Mouse (Mus musculus): ENCODE data around the gene Sf1. TPM values are rescaled to one million over a fixed set of nuclear protein-coding genes. Genes with fewer than 3 reads are reported as not detected.

The Sf1 gene
- polyA plus RNA-seq, 1 experiment from 2014 or later: 86.9 TPM

DNA sequence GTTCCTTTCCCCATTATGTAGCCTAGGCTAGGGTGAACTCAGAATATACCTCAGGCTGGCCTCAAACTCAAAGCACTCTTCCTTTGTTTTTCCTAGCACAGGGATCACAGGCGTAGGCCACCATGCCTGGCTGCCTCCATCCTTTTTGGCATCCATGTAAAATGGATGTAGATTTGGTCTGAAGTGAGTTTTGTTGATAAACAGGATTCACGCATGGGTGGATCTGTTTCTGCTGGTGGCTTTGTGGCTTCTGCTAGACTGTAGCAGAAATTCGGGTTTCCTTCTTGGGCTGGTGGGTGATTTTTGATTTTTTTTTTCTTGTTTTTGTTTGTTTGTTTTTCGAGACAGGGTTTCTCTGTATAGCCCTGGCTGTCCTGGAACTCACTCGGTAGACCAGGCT lies 46.4 kb downstream of the Sf1 start:
- WGBS: 84% methylated on average over 5 of the region's 5 CpGs
- ATAC-seq (ENCODE audit: insufficient number of reproducible peaks, insufficient read depth, low FRiP score, low read depth): no peak
- no peak overlapping the region for H3K4me3 ChIP-seq (ENCODE audit: control insufficient read depth in 1 of 2, insufficient read depth in 1 of 2, low read depth in 1 of 2, low read length in 2 of 2)

DNA sequence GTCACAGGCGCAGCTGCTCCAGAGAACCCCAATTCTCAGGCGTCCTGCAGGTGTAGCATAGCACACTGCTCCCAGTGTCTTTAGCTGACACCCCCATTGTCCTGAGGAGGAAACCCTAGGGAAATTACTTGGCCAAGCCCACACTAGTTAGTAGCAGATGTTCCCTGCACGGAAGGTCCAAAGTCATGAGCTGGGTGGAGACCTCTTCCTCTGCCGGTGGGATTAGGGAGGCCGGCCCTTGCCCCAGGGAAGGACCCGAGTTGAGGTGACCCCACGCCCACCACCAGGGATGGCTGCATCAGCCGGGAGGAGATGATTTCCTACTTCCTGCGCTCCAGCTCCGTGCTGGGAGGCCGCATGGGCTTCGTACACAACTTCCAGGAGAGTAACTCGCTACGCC lies 49.3 kb downstream of the Sf1 start:
- WGBS: 54% methylated on average over 14 of the region's 14 CpGs
- Histone ChIP-seq H3K9me3 (ENCODE audit: control insufficient read depth, low read length) (no peaks in the 10 kb centered on the region), H3K4me2 (ENCODE audit: low read length) (no peak overlapping the region), H3K4me1 (ENCODE audit: control insufficient read depth in 2 of 2, insufficient read depth in 2 of 2, low read length in 2 of 2) (peaks cover 8 to 12% of the 10 kb centered on the region in 2 experiments; a peak in 3 of 4 replicates), H3K4me3 (ENCODE audit: control insufficient read depth in 1 of 2, insufficient read depth in 1 of 2, low read depth in 1 of 2, low read length in 2 of 2) (no peak overlapping the region), H3K9ac (ENCODE audit: low read length) (no peak overlapping the region), H3K27ac (replicated peaks in 1 of 2; ENCODE audit: control insufficient read depth in 1 of 2, insufficient read depth in 1 of 2, low read depth in 2 of 2, low read length in 2 of 2) (no peak overlapping the region), H3K27me3 (ENCODE audit: control insufficient read depth, insufficient read depth, low read length) (peaks cover 13% of the 10 kb centered on the region), H3K36me3 (ENCODE audit: control insufficient read depth, insufficient read depth, low read length) (no peaks in the 10 kb centered on the region)
- ATAC-seq (ENCODE audit: insufficient number of reproducible peaks, insufficient read depth, low FRiP score, low read depth): no peak

More for the DNA sequence above, 46.4 kb downstream of the Sf1 start:
- Histone ChIP-seq H3K36me3 (ENCODE audit: control insufficient read depth, insufficient read depth, low read length) (no peaks in the 10 kb centered on the region), H3K27ac (replicated peaks in 1 of 2; ENCODE audit: control insufficient read depth in 1 of 2, insufficient read depth in 1 of 2, low read depth in 2 of 2, low read length in 2 of 2) (no peak overlapping the region), H3K9me3 (ENCODE audit: control insufficient read depth, low read length) (no peaks in the 10 kb centered on the region), H3K4me2 (ENCODE audit: low read length) (no peak overlapping the region), H3K9ac (ENCODE audit: low read length) (no peak overlapping the region), H3K27me3 (ENCODE audit: control insufficient read depth, insufficient read depth, low read length) (no peaks in the 10 kb centered on the region), H3K4me1 (ENCODE audit: control insufficient read depth in 2 of 2, insufficient read depth in 2 of 2, low read length in 2 of 2) (peaks cover 0 to 3% of the 10 kb centered on the region in 2 experiments; a peak in 1 of 4 replicates)

DNA sequence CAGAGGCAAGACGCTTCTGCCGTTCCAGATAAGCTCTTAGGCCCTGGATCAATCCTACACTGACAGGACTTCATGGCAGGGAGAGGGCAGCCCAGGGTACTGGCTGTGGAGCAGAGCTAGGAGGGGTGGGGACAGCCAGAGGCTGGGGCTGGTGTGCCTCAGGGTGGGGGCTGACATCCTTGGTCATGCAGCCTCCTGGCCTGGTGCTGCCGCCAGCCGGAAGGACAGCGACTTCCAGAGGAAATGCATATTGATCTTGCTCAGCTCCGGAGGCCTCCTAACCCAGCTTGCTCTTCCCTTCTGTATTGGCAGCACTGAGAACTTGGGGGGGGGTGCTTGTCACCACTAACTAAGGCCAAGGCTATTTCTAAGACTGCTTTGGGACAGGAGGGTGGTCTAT lies 52.0 kb downstream of the Sf1 start:
- H3K4me2 ChIP-seq (ENCODE audit: low read length): no peak overlapping the region
- no peak overlapping the region for H3K4me3 ChIP-seq (ENCODE audit: control insufficient read depth in 1 of 2, insufficient read depth in 1 of 2, low read depth in 1 of 2, low read length in 2 of 2)
- H3K9me3 ChIP-seq (ENCODE audit: control insufficient read depth, low read length): no peaks in the 10 kb centered on the region
- H3K9ac ChIP-seq (ENCODE audit: low read length): no peak overlapping the region
- WGBS: 26% methylated on average over 6 of the region's 6 CpGs
- peaks cover 8 to 18% of the 10 kb centered on the region in 2 experiments; a peak in 3 of 4 replicates for H3K4me1 ChIP-seq (ENCODE audit: control insufficient read depth in 2 of 2, insufficient read depth in 2 of 2, low read length in 2 of 2)
- peaks cover 40% of the 10 kb centered on the region for H3K27me3 ChIP-seq (ENCODE audit: control insufficient read depth, insufficient read depth, low read length)
- H3K36me3 ChIP-seq (ENCODE audit: control insufficient read depth, insufficient read depth, low read length): no peaks in the 10 kb centered on the region
- no peak for ATAC-seq (ENCODE audit: insufficient number of reproducible peaks, insufficient read depth, low FRiP score, low read depth)
- no peak overlapping the region for H3K27ac ChIP-seq (replicated peaks in 1 of 2; ENCODE audit: control insufficient read depth in 1 of 2, insufficient read depth in 1 of 2, low read depth in 2 of 2, low read length in 2 of 2)

DNA sequence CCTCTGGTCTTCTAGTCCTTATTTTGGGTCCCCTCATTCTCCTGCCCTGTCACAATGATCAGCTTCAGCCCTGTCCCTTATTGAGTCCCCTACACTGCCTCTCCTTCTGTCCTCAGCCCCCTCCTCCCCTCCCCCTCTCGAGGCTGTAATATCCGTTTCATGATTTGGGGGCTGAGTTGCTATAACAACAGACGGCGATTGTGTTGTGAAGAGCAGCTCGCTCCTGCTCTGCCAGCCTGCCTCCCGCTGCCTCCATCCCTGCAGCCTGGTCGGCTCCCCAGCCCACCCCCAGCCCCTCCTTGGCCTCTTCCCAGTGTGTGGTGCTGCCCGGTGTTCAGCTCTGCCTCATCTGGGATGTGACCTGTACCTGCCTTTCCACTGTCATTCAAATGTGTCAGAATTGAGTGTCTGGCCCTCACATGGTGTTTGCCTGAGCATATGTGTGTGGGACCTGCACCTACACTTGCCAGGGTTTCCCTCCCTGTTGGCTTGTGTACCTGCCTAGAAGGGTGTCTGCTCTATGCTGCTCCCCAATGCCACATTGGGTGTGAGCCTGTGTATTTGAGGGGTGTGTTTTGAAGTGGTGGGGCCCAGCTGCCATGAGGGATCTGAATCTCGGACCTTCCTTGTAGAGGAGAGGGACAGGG lies 52.8 kb downstream of the Sf1 start:
- H3K27me3 ChIP-seq (ENCODE audit: control insufficient read depth, insufficient read depth, low read length): peaks cover 47% of the 10 kb centered on the region
- no peak overlapping the region for H3K9ac ChIP-seq (ENCODE audit: low read length)
- H3K4me1 ChIP-seq (ENCODE audit: control insufficient read depth in 2 of 2, insufficient read depth in 2 of 2, low read length in 2 of 2): peaks cover 8 to 18% of the 10 kb centered on the region in 2 experiments; a peak in 3 of 4 replicates
- H3K4me2 ChIP-seq (ENCODE audit: low read length): no peak overlapping the region
- H3K9me3 ChIP-seq (ENCODE audit: control insufficient read depth, low read length): no peaks in the 10 kb centered on the region
- H3K27ac ChIP-seq (replicated peaks in 1 of 2; ENCODE audit: control insufficient read depth in 1 of 2, insufficient read depth in 1 of 2, low read depth in 2 of 2, low read length in 2 of 2): no peak overlapping the region
- no peak overlapping the region for H3K4me3 ChIP-seq (ENCODE audit: control insufficient read depth in 1 of 2, insufficient read depth in 1 of 2, low read depth in 1 of 2, low read length in 2 of 2)
- no peak for ATAC-seq (ENCODE audit: insufficient number of reproducible peaks, insufficient read depth, low FRiP score, low read depth)
- WGBS: 10% methylated on average over 9 of the region's 9 CpGs
- H3K36me3 ChIP-seq (ENCODE audit: control insufficient read depth, insufficient read depth, low read length): no peaks in the 10 kb centered on the region

DNA sequence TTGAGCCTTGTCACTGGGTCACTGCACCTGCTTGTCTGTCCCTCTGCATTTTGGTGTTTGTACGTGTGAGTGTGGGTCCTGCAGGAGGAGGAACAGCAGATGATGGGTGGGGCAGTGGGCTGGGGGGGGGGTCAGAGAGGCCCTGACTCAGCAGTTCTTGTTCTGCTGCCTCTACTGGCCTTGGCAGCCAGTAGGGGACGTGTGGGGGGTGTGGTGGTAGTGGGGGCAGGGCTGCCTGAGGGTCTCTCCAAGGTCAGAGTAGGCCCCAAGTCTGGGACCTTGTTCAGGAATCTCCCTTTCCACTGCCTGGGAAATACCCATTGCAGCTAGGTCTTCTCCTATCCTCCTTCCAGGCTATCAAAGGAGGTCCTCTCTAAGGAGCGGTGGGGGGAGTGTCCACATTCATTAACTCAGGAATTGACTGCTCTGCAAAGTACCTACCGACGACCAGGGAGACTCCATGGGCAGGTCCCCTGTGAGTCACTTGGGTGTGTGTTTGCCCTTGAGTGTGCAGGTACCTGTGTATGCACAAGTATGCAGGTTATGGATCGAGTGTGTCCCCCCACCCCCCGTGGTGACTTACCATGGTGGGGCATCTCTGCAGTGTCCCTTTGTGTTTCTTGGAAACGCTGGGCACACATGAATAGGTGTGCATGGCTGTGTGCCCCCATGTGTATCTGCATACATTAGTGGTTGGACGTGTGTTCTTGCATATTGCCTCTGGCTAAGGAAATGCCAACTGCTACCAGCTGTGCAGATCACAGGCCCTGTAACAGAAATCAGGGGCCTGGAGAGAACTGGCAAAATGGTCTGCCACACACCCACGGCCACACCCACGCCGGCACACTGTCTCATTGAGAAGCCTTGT lies 53.6 kb downstream of the Sf1 start:
- H3K9ac ChIP-seq (ENCODE audit: low read length): no peak overlapping the region
- no peak for ATAC-seq (ENCODE audit: insufficient number of reproducible peaks, insufficient read depth, low FRiP score, low read depth)
- H3K27ac ChIP-seq (replicated peaks in 1 of 2; ENCODE audit: control insufficient read depth in 1 of 2, insufficient read depth in 1 of 2, low read depth in 2 of 2, low read length in 2 of 2): no peak overlapping the region
- no peaks in the 10 kb centered on the region for H3K36me3 ChIP-seq (ENCODE audit: control insufficient read depth, insufficient read depth, low read length)
- peaks cover 8 to 18% of the 10 kb centered on the region in 2 experiments; a peak in 3 of 4 replicates for H3K4me1 ChIP-seq (ENCODE audit: control insufficient read depth in 2 of 2, insufficient read depth in 2 of 2, low read length in 2 of 2)
- no peak overlapping the region for H3K4me3 ChIP-seq (ENCODE audit: control insufficient read depth in 1 of 2, insufficient read depth in 1 of 2, low read depth in 1 of 2, low read length in 2 of 2)
- H3K27me3 ChIP-seq (ENCODE audit: control insufficient read depth, insufficient read depth, low read length): peaks cover 56% of the 10 kb centered on the region
- H3K4me2 ChIP-seq (ENCODE audit: low read length): no peak overlapping the region
- no peaks in the 10 kb centered on the region for H3K9me3 ChIP-seq (ENCODE audit: control insufficient read depth, low read length)
- 66% methylated on average over 12 of the region's 12 CpGs for WGBS

DNA sequence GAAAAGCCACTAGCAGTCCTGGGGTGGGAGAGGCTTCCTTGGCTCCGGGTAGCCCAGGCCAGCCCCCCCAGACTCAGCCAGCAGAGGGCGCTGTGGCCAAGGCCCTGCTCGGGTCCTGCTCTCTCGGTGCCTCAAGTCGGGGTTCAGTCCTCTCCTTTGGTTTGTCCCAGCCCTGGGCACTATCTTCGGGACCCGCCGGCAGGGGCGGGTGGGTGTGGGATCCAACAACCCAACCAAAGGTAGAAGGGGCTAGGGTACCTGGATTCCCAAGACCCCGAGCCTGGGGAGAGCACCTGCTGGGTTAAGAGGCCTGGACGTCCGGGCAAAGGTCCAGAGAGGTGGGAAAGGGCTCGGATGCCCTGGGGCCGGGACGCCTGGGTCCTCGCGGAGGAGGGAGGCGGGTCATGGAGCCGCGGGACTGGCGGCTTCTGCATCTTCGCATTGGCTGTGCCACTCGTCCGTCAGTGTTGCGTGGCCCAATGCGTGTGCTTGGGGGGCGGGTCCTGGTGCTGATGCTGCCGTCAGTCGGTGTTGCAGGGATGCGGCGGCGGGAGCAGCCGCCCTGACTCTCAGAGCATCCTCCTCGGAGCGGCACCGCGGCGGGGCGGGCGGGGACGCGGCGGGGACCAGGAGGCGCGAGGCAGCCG lies 54.9 kb downstream of the Sf1 start, which contains the start of gene Nrxn2:
Gene Nrxn2 (plus strand): TSS at position 499 of the 647 bp plus-strand sequence.
- H3K27me3 ChIP-seq (ENCODE audit: control insufficient read depth, insufficient read depth, low read length): peaks cover 68% of the 10 kb centered on the region
- no peaks in the 10 kb centered on the region for H3K9me3 ChIP-seq (ENCODE audit: control insufficient read depth, low read length)
- H3K4me1 ChIP-seq (ENCODE audit: control insufficient read depth in 2 of 2, insufficient read depth in 2 of 2, low read length in 2 of 2): peaks cover 5 to 18% of the 10 kb centered on the region in 2 experiments; a peak in 3 of 4 replicates
- no peak within 1 kb of the TSS for H3K27ac ChIP-seq (replicated peaks in 1 of 2; ENCODE audit: control insufficient read depth in 1 of 2, insufficient read depth in 1 of 2, low read depth in 2 of 2, low read length in 2 of 2)
- WGBS: under 1% methylated on average over 45 of the region's 46 CpGs
- ATAC-seq (ENCODE audit: insufficient number of reproducible peaks, insufficient read depth, low FRiP score, low read depth): 0 out of 2 replicates have a peak, but pooled peaks have one; percentile 48
- no peaks in the 10 kb centered on the region for H3K36me3 ChIP-seq (ENCODE audit: control insufficient read depth, insufficient read depth, low read length)
- peak within 1 kb of the TSS; percentile 41 to 51 for H3K4me3 ChIP-seq (ENCODE audit: control insufficient read depth in 1 of 2, insufficient read depth in 1 of 2, low read depth in 1 of 2, low read length in 2 of 2)
- peak within 1 kb of the TSS; percentile 38; the same call in 1 of the 2 replicates for H3K9ac ChIP-seq (ENCODE audit: low read length)
- H3K4me2 ChIP-seq (ENCODE audit: low read length): peak within 1 kb of the TSS; percentile 90

DNA sequence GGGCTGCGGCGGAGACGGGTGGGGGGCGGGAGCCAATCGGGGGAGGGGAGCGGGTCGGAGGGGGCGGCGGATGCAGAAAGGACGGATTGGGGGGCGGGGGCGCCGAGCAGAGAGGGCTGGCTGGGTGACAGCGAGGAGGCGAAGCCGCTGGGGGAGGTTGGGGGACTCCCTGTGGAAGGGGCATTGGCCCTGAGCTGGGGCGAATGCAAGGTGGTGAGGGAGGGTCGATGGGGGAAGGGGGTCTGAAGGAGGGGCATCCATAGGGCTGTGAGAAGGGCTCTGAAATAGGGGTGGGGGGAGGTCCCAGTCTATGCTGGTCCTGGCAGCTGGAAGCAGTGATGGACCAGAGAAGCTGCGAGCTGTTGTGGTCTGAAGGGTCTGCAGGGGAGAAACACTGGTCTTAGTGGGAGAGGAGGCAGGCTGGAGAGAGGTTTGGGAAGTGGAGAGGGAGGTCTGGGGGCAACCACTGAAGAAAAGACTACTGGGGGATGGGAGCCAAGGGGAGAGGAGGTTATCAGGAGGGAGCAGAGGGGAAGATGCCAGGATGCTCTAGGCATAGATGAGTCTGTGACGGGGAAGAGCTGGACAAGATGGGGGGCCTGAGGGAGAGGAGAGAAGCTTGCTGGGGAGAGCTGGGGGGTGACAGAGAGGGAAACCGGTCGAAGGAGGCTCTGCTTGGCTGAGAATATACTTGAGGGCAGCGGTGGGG lies 55.6 kb downstream of the Sf1 start:
- Histone ChIP-seq H3K4me1 (ENCODE audit: control insufficient read depth in 2 of 2, insufficient read depth in 2 of 2, low read length in 2 of 2) (peaks cover 5 to 18% of the 10 kb centered on the region in 2 experiments; a peak in 3 of 4 replicates), H3K9ac (ENCODE audit: low read length) (no peak overlapping the region), H3K27me3 (ENCODE audit: control insufficient read depth, insufficient read depth, low read length) (peaks cover 76% of the 10 kb centered on the region), H3K9me3 (ENCODE audit: control insufficient read depth, low read length) (no peaks in the 10 kb centered on the region), H3K4me3 (ENCODE audit: control insufficient read depth in 1 of 2, insufficient read depth in 1 of 2, low read depth in 1 of 2, low read length in 2 of 2) (peak overlapping the region in 1 of 2 experiments; percentile 51; a peak in 2 of 4 replicates), H3K4me2 (ENCODE audit: low read length) (peak overlapping the region; percentile 90), H3K36me3 (ENCODE audit: control insufficient read depth, insufficient read depth, low read length) (no peaks in the 10 kb centered on the region), H3K27ac (replicated peaks in 1 of 2; ENCODE audit: control insufficient read depth in 1 of 2, insufficient read depth in 1 of 2, low read depth in 2 of 2, low read length in 2 of 2) (no peak overlapping the region)
- ATAC-seq (ENCODE audit: insufficient number of reproducible peaks, insufficient read depth, low FRiP score, low read depth): no peak
- 13% methylated on average over 21 of the region's 23 CpGs for WGBS

Measured in heart, embryonic 14.5 days (tissue).